Mouse (Mus musculus) hindbrain, embryonic 10.5 days (tissue): Measurements from ENCODE around the gene Rlbp1. TPM values are rescaled to one million over a fixed set of nuclear protein-coding genes. Genes with fewer than 3 reads are reported as not detected.

Experiments
- DNase-seq: peaks from one replicate; pipeline ENCODE4 v3.0.0-alpha.2; 2017; ENCODE audit warnings: low spot score
- H3K27ac ChIP-seq: fragments of 300-500 bp; sonication (generic); 2 replicates; pipeline ENCODE4 v1.5.1; 2016; ENCODE audit warnings: mild to moderate bottlenecking, moderate library complexity
- H3K27me3 ChIP-seq: fragments of 300-500 bp; sonication (generic); 2 replicates; pipeline ENCODE4 v1.6.1; 2016; ENCODE audit warnings: mild to moderate bottlenecking; ENCODE audit not compliant: poor library complexity, insufficient read depth, severe bottlenecking
- H3K36me3 ChIP-seq: fragments of 300-500 bp; sonication (generic); 2 replicates; pipeline ENCODE4 v1.6.1; 2016; ENCODE audit warnings: mild to moderate bottlenecking, moderate library complexity
- H3K4me1 ChIP-seq: fragments of 300-500 bp; sonication (generic); replicated peaks from 2 replicates; pipeline ENCODE4 v1.6.1; 2016; ENCODE audit warnings: mild to moderate bottlenecking
- H3K4me3 ChIP-seq: fragments of 300-500 bp; sonication (generic); 2 replicates; pipeline ENCODE4 v1.5.1; 2016; ENCODE audit warnings: mild to moderate bottlenecking, moderate library complexity
- H3K9me3 ChIP-seq: fragments of 300-500 bp; sonication (generic); 2 replicates; pipeline ENCODE4 v1.6.1; 2016; ENCODE audit warnings: mild to moderate bottlenecking, moderate library complexity
- WGBS: fragments of 180-500 bp; shearing (Covaris S2); methylation state at CpG from one replicate; pipeline ENCODE4 v1.1.7; 2016; 5-methylcytosine and 5-hydroxymethylcytosine counted together
- polyA plus RNA-seq: library from polyadenylated mRNA; unstranded; fragments of >200 nt; fragmentation: Nextera tagmentation; extraction: Ambion mirVana; gene quantifications from 2 replicates; pipeline ENCODE4 v1.2.1, GENCODE M21; 2016

The Rlbp1 gene
- polyA plus RNA-seq, 1 experiment from 2014 or later = 0.27 TPM

GRCm38 (mm10) chr7:79393924-79394323 lies 7.1 kb upstream of the Rlbp1 start:
- Histone ChIP-seq H3K4me1 (peaks cover 20% of the 10 kb centered on the region), H3K4me3 (no peak overlapping the region), H3K36me3 (peaks cover 11% of the 10 kb centered on the region; the same call in 1 of the 2 replicates), H3K27ac (no peak overlapping the region), H3K27me3 (no peaks in the 10 kb centered on the region), H3K9me3 (no peaks in the 10 kb centered on the region)
- DNase-seq = no peak
- WGBS = 95% methylated on average over 7 of the region's 7 CpGs

- peaks cover 29% of the 10 kb centered on the region for H3K4me1 ChIP-seq
- H3K36me3 ChIP-seq = peaks cover 9% of the 10 kb centered on the region; the same call in 1 of the 2 replicates
- no peak for DNase-seq
- peak overlapping the region; percentile 85 for H3K4me3 ChIP-seq
- H3K27me3 ChIP-seq = no peaks in the 10 kb centered on the region
- WGBS = 67% methylated on average over 9 of the region's 9 CpGs
- peak overlapping the region; percentile 98; the same call in 1 of the 2 replicates for H3K27ac ChIP-seq
- H3K9me3 ChIP-seq = no peaks in the 10 kb centered on the region
Observed at GRCm38 (mm10) chr7:79392860-79393513, 6.1 kb upstream of the Rlbp1 start.

- peak; percentile 95 for DNase-seq
- H3K4me3 ChIP-seq = peak within 1 kb of the TSS; percentile 85
- H3K36me3 ChIP-seq = peaks cover 6% of the 10 kb centered on the region; the same call in 1 of the 2 replicates
- peak within 1 kb of the TSS; percentile 98 for H3K27ac ChIP-seq
- H3K4me1 ChIP-seq = peaks cover 36% of the 10 kb centered on the region
- under 1% methylated on average over 44 of the region's 44 CpGs for WGBS
- no peaks in the 10 kb centered on the region for H3K9me3 ChIP-seq
- no peaks in the 10 kb centered on the region for H3K27me3 ChIP-seq
Observed at GRCm38 (mm10) chr7:79391883-79392649, 5.2 kb upstream of the Rlbp1 start, which contains the start of gene Fanci. Fanci (plus strand) TSS chr7:79391929.

- no peaks in the 10 kb centered on the region for H3K9me3 ChIP-seq
- H3K27ac ChIP-seq = peak overlapping the region; percentile 98
- peak overlapping the region; percentile 85 for H3K4me3 ChIP-seq
- DNase-seq = no peak
- peaks cover 42% of the 10 kb centered on the region for H3K4me1 ChIP-seq
- 14% methylated on average over 3 of the region's 3 CpGs for WGBS
- H3K36me3 ChIP-seq = peaks cover 5% of the 10 kb centered on the region; the same call in 1 of the 2 replicates
- no peaks in the 10 kb centered on the region for H3K27me3 ChIP-seq
Observed at GRCm38 (mm10) chr7:79391471-79391870, 4.6 kb upstream of the Rlbp1 start.

GRCm38 (mm10) chr7:79390141-79390708 lies 3.4 kb upstream of the Rlbp1 start:
- no peak for DNase-seq
- no peak overlapping the region for H3K4me3 ChIP-seq
- WGBS = 68% methylated on average over 5 of the region's 5 CpGs
- H3K9me3 ChIP-seq = no peaks in the 10 kb centered on the region
- no peak overlapping the region; the same call in 1 of the 2 replicates for H3K27ac ChIP-seq
- H3K4me1 ChIP-seq = peaks cover 43% of the 10 kb centered on the region
- no peaks in the 10 kb centered on the region for H3K36me3 ChIP-seq
- H3K27me3 ChIP-seq = no peaks in the 10 kb centered on the region

- Histone ChIP-seq H3K36me3 (no peaks in the 10 kb centered on the region), H3K4me1 (peaks cover 39% of the 10 kb centered on the region), H3K4me3 (no peak overlapping the region), H3K9me3 (no peaks in the 10 kb centered on the region), H3K27me3 (no peaks in the 10 kb centered on the region), H3K27ac (peak overlapping the region; percentile 71)
- DNase-seq = no peak
- 66% methylated on average over 7 of the region's 7 CpGs for WGBS
Observed at GRCm38 (mm10) chr7:79388671-79389206, 1.9 kb upstream of the Rlbp1 start.

- WGBS = 59% methylated on average over 7 of the region's 7 CpGs
- H3K4me1 ChIP-seq = peaks cover 35% of the 10 kb centered on the region
- no peaks in the 10 kb centered on the region for H3K9me3 ChIP-seq
- no peak overlapping the region; the same call in 1 of the 2 replicates for H3K27ac ChIP-seq
- H3K27me3 ChIP-seq = no peaks in the 10 kb centered on the region
- DNase-seq = no peak
- H3K36me3 ChIP-seq = no peaks in the 10 kb centered on the region
- no peak overlapping the region for H3K4me3 ChIP-seq
Observed at GRCm38 (mm10) chr7:79387991-79388390, 1.1 kb upstream of the Rlbp1 start.

- peak overlapping the region; percentile 77 for H3K27ac ChIP-seq
- peaks cover 28% of the 10 kb centered on the region for H3K4me1 ChIP-seq
Observed at GRCm38 (mm10) chr7:79387140-79387539, 292 bp upstream of the Rlbp1 start.

GRCm38 (mm10) chr7:79376516-79377275 lies 10.2 kb downstream of the Rlbp1 start:
- DNase-seq = no peak
- H3K27ac ChIP-seq = no peak overlapping the region
- no peaks in the 10 kb centered on the region for H3K9me3 ChIP-seq
- H3K36me3 ChIP-seq = no peaks in the 10 kb centered on the region
- H3K27me3 ChIP-seq = no peaks in the 10 kb centered on the region
- H3K4me3 ChIP-seq = no peak overlapping the region
- 89% methylated on average over 10 of the region's 10 CpGs for WGBS
- H3K4me1 ChIP-seq = peaks cover 5% of the 10 kb centered on the region; the same call in 1 of the 2 replicates

More at GRCm38 (mm10) chr7:79387140-79387539, 292 bp upstream of the Rlbp1 start:
- H3K27me3 ChIP-seq = no peaks in the 10 kb centered on the region
- no peaks in the 10 kb centered on the region for H3K9me3 ChIP-seq
- DNase-seq = no peak
- 75% methylated on average over 8 of the region's 8 CpGs for WGBS
- no peak overlapping the region for H3K4me3 ChIP-seq
- no peaks in the 10 kb centered on the region for H3K36me3 ChIP-seq

- WGBS = 70% methylated on average over 5 of the region's 5 CpGs
- DNase-seq = no peak
- no peak overlapping the region for H3K4me3 ChIP-seq
- H3K27me3 ChIP-seq = no peaks in the 10 kb centered on the region
- peaks cover 5% of the 10 kb centered on the region; the same call in 1 of the 2 replicates for H3K4me1 ChIP-seq
- no peaks in the 10 kb centered on the region for H3K36me3 ChIP-seq
- no peak overlapping the region for H3K27ac ChIP-seq
- H3K9me3 ChIP-seq = no peaks in the 10 kb centered on the region
Observed at GRCm38 (mm10) chr7:79375594-79375993, 11.3 kb downstream of the Rlbp1 start.

GRCm38 (mm10) chr7:79374017-79374416 lies 12.8 kb downstream of the Rlbp1 start:
- Histone ChIP-seq H3K27me3 (no peaks in the 10 kb centered on the region), H3K27ac (no peak overlapping the region), H3K9me3 (no peaks in the 10 kb centered on the region), H3K4me3 (no peak overlapping the region), H3K36me3 (no peaks in the 10 kb centered on the region), H3K4me1 (peaks cover 5% of the 10 kb centered on the region; the same call in 1 of the 2 replicates)
- DNase-seq = no peak

- Histone ChIP-seq H3K4me1 (peaks cover 5% of the 10 kb centered on the region; the same call in 1 of the 2 replicates), H3K27me3 (no peaks in the 10 kb centered on the region), H3K36me3 (no peaks in the 10 kb centered on the region), H3K4me3 (no peak overlapping the region), H3K27ac (no peak overlapping the region), H3K9me3 (no peaks in the 10 kb centered on the region)
- 47% methylated on average over 10 of the region's 10 CpGs for WGBS
- peak; percentile 80 for DNase-seq
Observed at GRCm38 (mm10) chr7:79371321-79371879, 15.4 kb downstream of the Rlbp1 start.
